Mouse (Mus musculus) large intestine, adult 2 months (tissue): Measurements from ENCODE around the gene Nek7. TPM values are rescaled to one million over a fixed set of nuclear protein-coding genes. Genes with fewer than 3 reads are reported as not detected.

ENCODE experiments used
- DNase-seq: peaks from one replicate; pipeline ENCODE4 v3.0.0-alpha.2; 2012; ENCODE audit warnings: low read depth, low spot score
- WGBS: fragments of 180-500 bp; shearing (Covaris S2); methylation state at CpG from one replicate; pipeline ENCODE4 v1.1.7; 2018; 5-methylcytosine and 5-hydroxymethylcytosine counted together
- polyA plus RNA-seq: library from polyadenylated mRNA; depleted of rRNA; stranded (reverse); fragments of >200 nt; gene quantifications from 2 replicates; pipeline ENCODE4 v1.2.3, GENCODE M21; 2012

Gene Nek7
- polyA plus RNA-seq, 1 experiment: 3.7 TPM

GRCm38 (mm10) chr1:138523962-138524361, 96.0 kb downstream of the Nek7 start:
- WGBS: 82% methylated on average over 6 of the region's 6 CpGs
- DNase-seq: no peak

GRCm38 (mm10) chr1:138518235-138518634, 101.7 kb downstream of the Nek7 start:
- DNase-seq: no peak
- 37% methylated on average over 5 of the region's 5 CpGs for WGBS

GRCm38 (mm10) chr1:138517360-138518099, 102.4 kb downstream of the Nek7 start:
- DNase-seq: no peak
- 50% methylated on average over 6 of the region's 6 CpGs for WGBS

- no peak for DNase-seq
- WGBS: 57% methylated on average over 2 of the region's 2 CpGs
Observed at GRCm38 (mm10) chr1:138516946-138517345, 103.0 kb downstream of the Nek7 start.

GRCm38 (mm10) chr1:138515362-138515761, 104.6 kb downstream of the Nek7 start:
- WGBS: 33% methylated on average over 9 of the region's 9 CpGs
- DNase-seq: no peak

GRCm38 (mm10) chr1:138513982-138514381, 106.0 kb downstream of the Nek7 start:
- no peak for DNase-seq
- WGBS: 27% methylated on average over 4 of the region's 4 CpGs

- no peak for DNase-seq
Observed at GRCm38 (mm10) chr1:138510566-138510965, 109.4 kb downstream of the Nek7 start.

GRCm38 (mm10) chr1:138507446-138508043, 112.4 kb downstream of the Nek7 start:
- 28% methylated on average over 13 of the region's 13 CpGs for WGBS
- DNase-seq: no peak

More at GRCm38 (mm10) chr1:138510566-138510965, 109.4 kb downstream of the Nek7 start:
- 28% methylated on average over 4 of the region's 4 CpGs for WGBS

GRCm38 (mm10) chr1:138507014-138507413, 112.9 kb downstream of the Nek7 start:
- DNase-seq: no peak
- 2% methylated on average over 4 of the region's 4 CpGs for WGBS

- WGBS: 84% methylated on average over 5 of the region's 5 CpGs
- DNase-seq: no peak
Observed at GRCm38 (mm10) chr1:138504228-138504627, 115.7 kb downstream of the Nek7 start.

GRCm38 (mm10) chr1:138500691-138501090, 119.2 kb downstream of the Nek7 start:
- DNase-seq: no peak
- WGBS: 92% methylated on average over 6 of the region's 6 CpGs

GRCm38 (mm10) chr1:138500155-138500554, 119.8 kb downstream of the Nek7 start:
- 85% methylated on average over 10 of the region's 10 CpGs for WGBS
- DNase-seq: no peak

- DNase-seq: no peak
- WGBS: 87% methylated on average over 9 of the region's 9 CpGs
Observed at GRCm38 (mm10) chr1:138499461-138499860, 120.5 kb downstream of the Nek7 start.

GRCm38 (mm10) chr1:138491382-138492097, 128.4 kb downstream of the Nek7 start:
- WGBS: 72% methylated on average over 6 of the region's 6 CpGs
- DNase-seq: no peak

- no peak for DNase-seq
- WGBS: 86% methylated on average over 5 of the region's 5 CpGs
Observed at GRCm38 (mm10) chr1:138487569-138487968, 132.4 kb downstream of the Nek7 start.

GRCm38 (mm10) chr1:138480694-138481093, 139.2 kb downstream of the Nek7 start:
- 63% methylated on average over 1 of the region's 1 CpGs for WGBS
- no peak for DNase-seq

- 76% methylated on average over 2 of the region's 2 CpGs for WGBS
- no peak for DNase-seq
Observed at GRCm38 (mm10) chr1:138465352-138465751, 154.6 kb downstream of the Nek7 start.

GRCm38 (mm10) chr1:138461425-138461824, 158.5 kb downstream of the Nek7 start:
- DNase-seq: no peak
- 80% methylated on average over 3 of the region's 3 CpGs for WGBS

- WGBS: 63% methylated on average over 2 of the region's 2 CpGs
- DNase-seq: no peak
Observed at GRCm38 (mm10) chr1:138449476-138449851, 170.5 kb downstream of the Nek7 start.

- DNase-seq: no peak
- 47% methylated on average over 15 of the region's 15 CpGs for WGBS
Observed at GRCm38 (mm10) chr1:138448635-138449475, 171.1 kb downstream of the Nek7 start.
